Mouse (Mus musculus) heart, postnatal 10 days (tissue): Measurements from ENCODE around the gene Hivep1. TPM values are rescaled to one million over a fixed set of nuclear protein-coding genes. Genes with fewer than 3 reads are reported as not detected.

Source experiments
- DNase-seq, 2 experiments: peaks; one replicate each; pipeline ENCODE4 v3.0.0; 2021
- intact Hi-C: fragments of 180-260 bp; cut with DNase I; formaldehyde crosslinking; loops from one replicate; pipeline ENCODE4 v1.15.1; 2025
- total RNA-seq, 2 experiments: library from RNA; stranded (reverse); gene quantifications; 2 replicates each; pipeline ENCODE4 v1.2.3; 2021

The Hivep1 gene
- total RNA-seq, 2 experiments from 2014 or later, result 24.2 to 24.3 TPM

GRCm38 (mm10) chr13:42071011-42071410 lies 19.2 kb downstream of the Hivep1 start:
- DNase-seq, result no peak
- intact Hi-C loops, result no loop called here

- intact Hi-C loops, result no loop called here
- no peak for DNase-seq
Observed at GRCm38 (mm10) chr13:42073285-42073684, 21.5 kb downstream of the Hivep1 start.

GRCm38 (mm10) chr13:42075546-42075945 lies 23.7 kb downstream of the Hivep1 start:
- intact Hi-C loops, result no loop called here
- DNase-seq, result no peak

- intact Hi-C loops, result no loop called here
Observed at GRCm38 (mm10) chr13:42076751-42077302, 25.0 kb downstream of the Hivep1 start.

GRCm38 (mm10) chr13:42077629-42078028 lies 25.8 kb downstream of the Hivep1 start:
- DNase-seq, result no peak
- intact Hi-C loops, result no loop called here

More at GRCm38 (mm10) chr13:42076751-42077302, 25.0 kb downstream of the Hivep1 start:
- DNase-seq, result no peak

GRCm38 (mm10) chr13:42080131-42080916 lies 28.5 kb downstream of the Hivep1 start:
- no peak for DNase-seq
- intact Hi-C loops, result no loop called here

GRCm38 (mm10) chr13:42088339-42088738 lies 36.5 kb downstream of the Hivep1 start:
- intact Hi-C loops, result no loop called here
- DNase-seq, result no peak

- intact Hi-C loops, result no loop called here
- no peak for DNase-seq
Observed at GRCm38 (mm10) chr13:42089025-42089424, 37.2 kb downstream of the Hivep1 start.

GRCm38 (mm10) chr13:42090751-42091150 lies 38.9 kb downstream of the Hivep1 start:
- no peak for DNase-seq
- intact Hi-C loops, result no loop called here

- DNase-seq, result no peak
- intact Hi-C loops, result no loop called here
Observed at GRCm38 (mm10) chr13:42092392-42093139, 40.7 kb downstream of the Hivep1 start.

GRCm38 (mm10) chr13:42093268-42094042 lies 41.6 kb downstream of the Hivep1 start:
- DNase-seq, result no peak
- intact Hi-C loops, result no loop called here

- intact Hi-C loops, result no loop called here
- DNase-seq, result no peak
Observed at GRCm38 (mm10) chr13:42095826-42096515, 44.1 kb downstream of the Hivep1 start.

GRCm38 (mm10) chr13:42097109-42097508 lies 45.3 kb downstream of the Hivep1 start:
- no peak for DNase-seq
- intact Hi-C loops, result no loop called here

GRCm38 (mm10) chr13:42098522-42098921 lies 46.7 kb downstream of the Hivep1 start:
- intact Hi-C loops, result no loop called here
- no peak for DNase-seq

- no peak for DNase-seq
- intact Hi-C loops, result no loop called here
Observed at GRCm38 (mm10) chr13:42099523-42099922, 47.7 kb downstream of the Hivep1 start.

- peak; percentile 60 to 62 for DNase-seq
- intact Hi-C loops, result no loop called here
Observed at GRCm38 (mm10) chr13:42101440-42102190, 49.8 kb downstream of the Hivep1 start.

GRCm38 (mm10) chr13:42102980-42103379 lies 51.2 kb downstream of the Hivep1 start:
- peak; percentile 63 to 69 for DNase-seq
- intact Hi-C loops, result no loop called here

- intact Hi-C loops, result no loop called here
- no peak for DNase-seq
Observed at GRCm38 (mm10) chr13:42103486-42104166, 51.8 kb downstream of the Hivep1 start.

GRCm38 (mm10) chr13:42104371-42104770 lies 52.5 kb downstream of the Hivep1 start:
- intact Hi-C loops, result no loop called here
- no peak for DNase-seq
